Mouse (Mus musculus) kidney, adult 9 months (tissue): ENCODE results near the gene Cacnb3.
"Not testable (repeated sequence)": the region's sequence is repeated elsewhere in the genome, so short reads cannot be mapped to it uniquely, and the experiment has no call there.

Experiments
- DNase-seq: peaks from one replicate; pipeline ENCODE4 v3.0.0; 2022

The Cacnb3 gene

GRCm38 (mm10) chr15:98630540-98630939, at the start of gene Cacnb3:
Gene Cacnb3, plus strand, starts transcription at chr15:98630840.
- no peak for DNase-seq

- DNase-seq: peak; percentile 60
Measured at GRCm38 (mm10) chr15:98582410-98582809, 48.2 kb upstream of the Cacnb3 start.

- no peak for DNase-seq
Measured at GRCm38 (mm10) chr15:98582996-98583395, 47.6 kb upstream of the Cacnb3 start.

DNA sequence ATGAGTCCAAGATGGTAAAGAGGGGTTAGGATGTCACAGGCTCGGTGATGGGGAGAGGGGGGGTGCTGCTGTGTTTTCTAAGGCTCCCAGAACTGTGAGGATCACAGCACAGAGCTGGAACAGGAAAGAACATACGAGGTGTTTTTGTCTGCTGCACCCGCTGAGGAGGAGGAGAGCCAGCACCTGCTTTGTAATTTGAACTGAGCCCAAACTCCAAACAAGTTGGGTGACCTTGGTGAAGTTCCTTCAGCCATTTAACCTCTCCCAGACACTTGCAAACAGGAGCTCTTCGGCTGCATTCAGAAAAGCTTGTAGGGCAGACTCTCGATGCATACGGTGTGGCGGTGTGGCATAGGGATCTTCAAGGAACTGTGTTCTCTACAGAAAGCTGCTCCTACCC, 45.2 kb upstream of the Cacnb3 start:
- peak; percentile 59 for DNase-seq

DNA sequence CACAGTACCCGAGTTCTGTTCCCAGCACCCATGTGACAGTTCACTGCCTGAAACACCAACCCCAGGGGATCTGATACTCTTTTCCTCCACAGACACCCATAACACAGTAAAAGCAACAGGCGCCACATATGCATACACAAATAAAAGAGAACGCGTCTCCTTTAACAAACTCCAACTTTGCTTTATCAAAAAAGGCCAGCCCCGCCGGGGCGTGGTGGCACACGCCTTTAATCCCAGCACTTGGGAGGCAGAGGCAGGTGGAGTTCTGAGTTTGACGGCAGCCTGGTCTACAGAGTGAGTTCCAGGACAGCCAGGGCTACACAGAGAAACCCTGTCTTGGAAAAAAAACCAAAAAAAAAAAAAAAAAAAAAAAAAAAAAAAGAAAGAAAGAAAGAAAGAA, 44.5 kb upstream of the Cacnb3 start:
- not testable (repeated sequence) for DNase-seq

GRCm38 (mm10) chr15:98587751-98588150, 42.9 kb upstream of the Cacnb3 start:
- DNase-seq: no peak

GRCm38 (mm10) chr15:98589640-98590336, 40.9 kb upstream of the Cacnb3 start:
- DNase-seq: no peak

- no peak for DNase-seq
Measured at GRCm38 (mm10) chr15:98591396-98591795, 39.2 kb upstream of the Cacnb3 start.

DNA sequence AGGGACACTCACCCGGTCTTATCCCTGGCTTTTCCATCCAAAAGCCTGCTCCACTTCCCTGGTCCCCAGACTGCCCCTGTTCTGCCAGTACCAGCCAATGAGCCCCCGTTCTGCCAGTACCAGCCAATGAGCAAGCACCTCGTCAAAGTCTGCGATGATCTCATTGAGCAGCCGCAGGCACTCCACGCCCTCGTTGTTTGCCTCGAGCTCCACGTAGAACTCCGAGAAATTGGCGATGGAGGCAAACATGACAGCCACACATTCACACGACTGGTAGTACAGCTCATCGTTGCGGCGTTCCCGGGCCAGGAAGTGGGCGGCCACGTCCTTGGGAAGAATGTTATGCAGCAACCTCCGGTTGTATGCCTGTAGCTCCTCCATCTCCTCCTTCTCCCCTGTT, 36.4 kb upstream of the Cacnb3 start:
- no peak for DNase-seq

- no peak for DNase-seq
Measured at GRCm38 (mm10) chr15:98595049-98595448, 35.6 kb upstream of the Cacnb3 start.

DNA sequence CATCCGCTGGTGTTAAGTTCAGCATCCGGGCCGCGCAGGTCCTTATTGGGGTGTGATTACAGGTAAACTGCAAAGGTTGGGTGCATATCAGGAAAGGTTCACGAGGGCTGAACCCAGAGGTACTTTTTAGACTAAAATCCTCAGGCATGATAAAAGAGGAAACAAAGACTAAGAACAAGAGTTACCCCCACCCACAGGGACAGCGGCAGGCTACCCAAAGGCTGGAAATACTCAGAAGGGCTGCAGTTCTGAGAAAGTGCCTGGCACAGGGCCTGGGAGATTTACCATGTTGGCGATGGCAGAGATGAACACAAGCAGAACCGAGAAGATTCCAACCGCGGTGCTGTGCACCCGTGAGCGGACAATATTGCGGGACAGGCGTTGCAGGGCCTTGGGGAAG, 34.0 kb upstream of the Cacnb3 start:
- no peak for DNase-seq

- DNase-seq: no peak
Measured at GRCm38 (mm10) chr15:98600036-98600709, 30.5 kb upstream of the Cacnb3 start.

GRCm38 (mm10) chr15:98601832-98602190, 28.8 kb upstream of the Cacnb3 start:
- DNase-seq: no peak

- peak; percentile 54 for DNase-seq
Measured at GRCm38 (mm10) chr15:98602191-98602881, 28.3 kb upstream of the Cacnb3 start.

DNA sequence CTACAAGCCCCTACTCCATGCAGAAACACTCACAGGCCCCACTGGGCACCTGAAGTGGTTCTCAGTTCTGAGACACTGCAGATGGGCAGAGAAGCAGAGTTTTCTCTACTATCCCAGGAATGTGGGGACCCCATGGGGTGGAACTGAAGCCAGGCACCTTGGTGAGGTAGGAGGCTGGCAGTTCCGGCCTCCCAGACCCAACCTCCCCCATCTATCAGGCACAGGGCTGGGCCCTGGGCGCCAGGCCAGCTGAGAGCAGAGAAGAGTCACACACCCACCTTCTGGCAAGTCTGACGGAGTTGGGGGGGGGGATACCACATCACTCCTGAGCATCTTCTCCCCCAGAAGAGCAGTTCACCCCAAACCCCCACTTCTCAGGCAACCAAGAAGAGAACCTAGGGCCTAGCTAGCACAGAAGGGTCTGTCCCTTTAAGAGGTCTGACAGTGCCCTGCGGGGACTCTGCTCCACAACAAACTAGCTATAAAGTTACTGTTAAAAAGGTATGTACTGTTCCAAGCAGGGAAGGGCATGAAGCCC, 27.6 kb upstream of the Cacnb3 start:
- DNase-seq: peak; percentile 56

GRCm38 (mm10) chr15:98604041-98604575, 26.5 kb upstream of the Cacnb3 start:
- peak; percentile 39 for DNase-seq

DNA sequence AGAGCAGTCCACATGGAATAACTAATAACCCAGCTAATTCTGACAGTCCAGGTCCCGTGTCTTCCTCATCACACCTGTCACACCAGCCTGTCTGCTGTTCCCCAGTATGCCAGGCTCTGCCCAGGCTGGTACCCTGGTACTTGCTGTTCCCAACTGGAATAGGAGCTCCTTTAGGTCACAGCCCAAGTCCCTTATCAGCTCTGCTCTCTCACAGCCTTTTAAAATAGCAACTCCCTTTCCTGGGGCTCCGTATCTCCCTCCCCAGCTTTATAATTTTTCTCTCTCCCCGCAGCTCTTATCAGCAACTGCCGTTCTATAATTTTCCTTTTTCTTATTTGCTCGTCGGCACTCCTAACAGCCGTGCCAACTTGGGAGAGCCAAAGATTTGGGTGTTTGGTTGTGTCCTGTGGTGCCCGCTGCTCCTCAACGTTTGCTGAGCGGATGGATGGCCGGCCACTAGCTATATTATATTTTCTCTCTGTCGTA, 24.5 kb upstream of the Cacnb3 start:
- no peak for DNase-seq

GRCm38 (mm10) chr15:98606739-98607138, 23.9 kb upstream of the Cacnb3 start:
- DNase-seq: no peak

- peak; percentile 77 for DNase-seq
Measured at GRCm38 (mm10) chr15:98607557-98607956, 23.1 kb upstream of the Cacnb3 start.

- peak; percentile 42 for DNase-seq
Measured at GRCm38 (mm10) chr15:98608058-98608783, 22.4 kb upstream of the Cacnb3 start.

- DNase-seq: peak; percentile 50
Measured at GRCm38 (mm10) chr15:98608784-98609250, 21.8 kb upstream of the Cacnb3 start.
